Mouse (Mus musculus) myocyte (in vitro differentiated cells): ENCODE measurements around the gene Phlpp1. TPM values are rescaled to one million over a fixed set of nuclear protein-coding genes. Genes with fewer than 3 reads are reported as not detected.

Experiments used
- H3K27me3 ChIP-seq: one replicate; pipeline ENCODE4 v1.6.1; 2011; ENCODE audit not compliant: control insufficient read depth, insufficient read depth, insufficient read length
- H3K36me3 ChIP-seq: one replicate; pipeline ENCODE4 v1.6.1; 2011; ENCODE audit not compliant: control insufficient read depth, insufficient read depth
- H3K4me2 ChIP-seq: one replicate; pipeline ENCODE4 v1.6.1; 2011; ENCODE audit warnings: low read depth, control low read depth
- H3K4me3 ChIP-seq: one replicate; pipeline ENCODE4 v1.5.1; 2011; ENCODE audit warnings: mild to moderate bottlenecking, control low read depth, moderate library complexity
- H3K79me2 ChIP-seq: one replicate; pipeline ENCODE4 v1.6.1; 2011; ENCODE audit not compliant: control insufficient read depth, insufficient read depth
- H3ac ChIP-seq: one replicate; pipeline ENCODE4 v1.6.1; 2011; ENCODE audit not compliant: control insufficient read depth, insufficient read length
- CEBPB ChIP-seq: IDR thresholded peaks from 2 replicates; pipeline ENCODE4 v1.6.1; 2011; ENCODE audit warnings: mild to moderate bottlenecking, moderate library complexity; ENCODE audit not compliant: poor library complexity, insufficient read depth, severe bottlenecking
- E2F4 ChIP-seq: IDR thresholded peaks from one replicate; pipeline ENCODE4 v1.6.1; 2011; ENCODE audit warnings: mild to moderate bottlenecking, control low read depth, moderate library complexity; ENCODE audit not compliant: insufficient read depth
- MAX ChIP-seq: IDR thresholded peaks from one replicate; pipeline ENCODE4 v1.6.1; 2011; ENCODE audit warnings: low read depth, mild to moderate bottlenecking, control low read depth
- MYOD1 ChIP-seq, 3 experiments: IDR thresholded peaks; one replicate each; pipeline ENCODE4 v1.6.1; 2011; ENCODE audit warnings: control low read depth in 2 of 3, low read depth in 2 of 3, mild to moderate bottlenecking in 2 of 3, moderate library complexity in 1 of 3; ENCODE audit not compliant: insufficient read length in 2 of 3, control insufficient read depth in 1 of 3
- MYOG ChIP-seq, 3 experiments: IDR thresholded peaks; one replicate each; pipeline ENCODE4 v1.6.1; 2011; ENCODE audit warnings: control low read depth in 2 of 3, low read depth in 2 of 3, mild to moderate bottlenecking in 2 of 3; ENCODE audit not compliant: insufficient read length in 2 of 3, control insufficient read depth in 1 of 3, insufficient read depth in 1 of 3
- POLR2A ChIP-seq: IDR thresholded peaks from one replicate; pipeline ENCODE4 v1.6.1; 2011; ENCODE audit warnings: low read depth, mild to moderate bottlenecking, control low read depth, moderate library complexity; ENCODE audit not compliant: insufficient read length
- POLR2AphosphoS2 ChIP-seq: IDR thresholded peaks from one replicate; pipeline ENCODE4 v1.6.1; 2011; ENCODE audit warnings: low read depth, control low read depth; ENCODE audit not compliant: insufficient read length
- REST ChIP-seq: IDR thresholded peaks from one replicate; pipeline ENCODE4 v1.6.1; 2011; ENCODE audit warnings: mild to moderate bottlenecking, control low read depth, moderate library complexity; ENCODE audit not compliant: insufficient read depth, insufficient read length
- SRF ChIP-seq: IDR thresholded peaks from one replicate; pipeline ENCODE4 v1.6.1; 2011; ENCODE audit warnings: low read depth; ENCODE audit not compliant: control insufficient read depth, insufficient read length
- TCF12 ChIP-seq: IDR thresholded peaks from one replicate; pipeline ENCODE4 v1.6.1; 2011; ENCODE audit warnings: mild to moderate bottlenecking, control low read depth; ENCODE audit not compliant: poor library complexity, insufficient read depth, severe bottlenecking
- TCF3 ChIP-seq: IDR thresholded peaks from one replicate; pipeline ENCODE4 v1.6.1; 2011; ENCODE audit warnings: low read depth, control low read depth; ENCODE audit not compliant: insufficient read length
- USF1 ChIP-seq: IDR thresholded peaks from one replicate; pipeline ENCODE4 v1.6.1; 2011; ENCODE audit warnings: low read depth, mild to moderate bottlenecking, control low read depth, moderate library complexity
- polyA plus RNA-seq: library from polyadenylated mRNA; unstranded; fragments of >200 nt; fragmentation: generic; extraction: Trizol; gene quantifications from one replicate; pipeline ENCODE4 v1.2.1, GENCODE M21; 2012; ENCODE audit warnings: missing spikeins

Gene Phlpp1
- polyA plus RNA-seq, 1 experiment: 7.9 TPM

GRCm38 (mm10) chr1:106394678-106395077 is 223.1 kb downstream of the Phlpp1 start:
- TF ChIP-seq MYOG (IDR thresholded peaks at IDR 0.05; ENCODE audit: control insufficient read depth in 1 of 3, insufficient read depth in 1 of 3, insufficient read length in 2 of 3, low read depth in 2 of 3) (no peak), POLR2A (no peak), TCF3 (no peak), POLR2AphosphoS2 (no peak), USF1 (no peak), SRF (no peak), E2F4 (no peak), REST (no peak), CEBPB (no peak), MYOD1 (IDR thresholded peaks at IDR 0.05; ENCODE audit: control insufficient read depth in 1 of 3, insufficient read length in 2 of 3, low read depth in 2 of 3) (no peak), MAX (no peak), TCF12 (no peak)
- H3ac ChIP-seq: no peak overlapping the region
- no peak overlapping the region for H3K4me3 ChIP-seq
- H3K36me3 ChIP-seq: peaks cover 10% of the 10 kb centered on the region
- H3K4me2 ChIP-seq: no peak overlapping the region
- no peaks in the 10 kb centered on the region for H3K27me3 ChIP-seq
- H3K79me2 ChIP-seq: no peaks in the 10 kb centered on the region

GRCm38 (mm10) chr1:106395476-106395875 is 223.9 kb downstream of the Phlpp1 start:
- peaks cover 4% of the 10 kb centered on the region for H3K36me3 ChIP-seq
- no peaks in the 10 kb centered on the region for H3K27me3 ChIP-seq
- H3K79me2 ChIP-seq: no peaks in the 10 kb centered on the region
- no peak overlapping the region for H3ac ChIP-seq
- no peak overlapping the region for H3K4me3 ChIP-seq
- TF ChIP-seq SRF: no peak
- no peak for TF ChIP-seq POLR2AphosphoS2
- no peak for TF ChIP-seq TCF12
- TF ChIP-seq MYOD1 (IDR thresholded peaks at IDR 0.05; ENCODE audit: control insufficient read depth in 1 of 3, insufficient read length in 2 of 3, low read depth in 2 of 3): no peak
- no peak for TF ChIP-seq CEBPB
- no peak for TF ChIP-seq TCF3
- no peak for TF ChIP-seq POLR2A
- TF ChIP-seq E2F4: no peak
- no peak overlapping the region for H3K4me2 ChIP-seq

GRCm38 (mm10) chr1:106400900-106401634 is 229.5 kb downstream of the Phlpp1 start:
- Histone ChIP-seq H3K4me3 (no peak overlapping the region), H3ac (no peak overlapping the region), H3K4me2 (peak overlapping the region; percentile 76), H3K27me3 (no peaks in the 10 kb centered on the region), H3K79me2 (no peaks in the 10 kb centered on the region), H3K36me3 (no peaks in the 10 kb centered on the region)
- TF ChIP-seq POLR2AphosphoS2: no peak
- no peak for TF ChIP-seq POLR2A
- TF ChIP-seq CEBPB: 0 out of 2 replicates have a peak, but pooled peaks have one; percentile 52
- TF ChIP-seq REST: no peak
- peak; percentile 20 for TF ChIP-seq TCF12
- TF ChIP-seq USF1: no peak
- TF ChIP-seq MAX: no peak
- TF ChIP-seq MYOD1 (IDR thresholded peaks at IDR 0.05; ENCODE audit: control insufficient read depth in 1 of 3, insufficient read length in 2 of 3, low read depth in 2 of 3): peak in 1 of 3 experiments; percentile 50
- no peak for TF ChIP-seq TCF3
- peak in 1 of 3 experiments; percentile 19 for TF ChIP-seq MYOG (IDR thresholded peaks at IDR 0.05; ENCODE audit: control insufficient read depth in 1 of 3, insufficient read depth in 1 of 3, insufficient read length in 2 of 3, low read depth in 2 of 3)
- no peak for TF ChIP-seq SRF
- TF ChIP-seq E2F4: no peak

GRCm38 (mm10) chr1:106403011-106403501 is 231.5 kb downstream of the Phlpp1 start:
- no peak for TF ChIP-seq MYOD1 (IDR thresholded peaks at IDR 0.05; ENCODE audit: control insufficient read depth in 1 of 3, insufficient read length in 2 of 3, low read depth in 2 of 3)
- Histone ChIP-seq H3K27me3 (no peaks in the 10 kb centered on the region), H3K4me3 (no peak overlapping the region)

GRCm38 (mm10) chr1:106406852-106407251 is 235.3 kb downstream of the Phlpp1 start:
- H3ac ChIP-seq: no peak overlapping the region
- H3K4me3 ChIP-seq: no peak overlapping the region
- TF ChIP-seq SRF: no peak
- no peak for TF ChIP-seq E2F4
- TF ChIP-seq MYOD1 (IDR thresholded peaks at IDR 0.05; ENCODE audit: control insufficient read depth in 1 of 3, insufficient read length in 2 of 3, low read depth in 2 of 3): no peak
- no peak for TF ChIP-seq POLR2A
- TF ChIP-seq TCF3: no peak
- no peak for TF ChIP-seq REST
- TF ChIP-seq MAX: no peak
- no peak overlapping the region for H3K4me2 ChIP-seq
- H3K36me3 ChIP-seq: no peaks in the 10 kb centered on the region
- no peaks in the 10 kb centered on the region for H3K27me3 ChIP-seq
- H3K79me2 ChIP-seq: no peaks in the 10 kb centered on the region

More at GRCm38 (mm10) chr1:106403011-106403501, 231.5 kb downstream of the Phlpp1 start:
- H3K4me2 ChIP-seq: no peak overlapping the region
- no peaks in the 10 kb centered on the region for H3K36me3 ChIP-seq
- H3ac ChIP-seq: no peak overlapping the region
- H3K79me2 ChIP-seq: no peaks in the 10 kb centered on the region
